Mouse (Mus musculus) neural tube, embryonic 11.5 days (tissue): ENCODE measurements at regions not wholly inside any gene's neighbourhood (a gene's known extent, or its start where the extent isn't known, plus 50 kb on each side); places are given as distances from the start of the nearest gene placed in this dataset.

Experiments
- ATAC-seq: fragments of 200-750 bp; cut with Nextera tagmentation; 2 replicates; pipeline ENCODE4 v1.8.0; 2017; ENCODE audit warnings: moderate number of reproducible peaks, mild to moderate bottlenecking, moderate TSS enrichment, moderate library complexity; ENCODE audit not compliant: insufficient read depth, low FRiP score, low TSS enrichment
- DNase-seq: peaks from one replicate; pipeline ENCODE4 v3.0.0-alpha.2; 2015; ENCODE audit warnings: low spot score
- H3K27ac ChIP-seq: fragments of 300-500 bp; sonication (generic); 2 replicates; pipeline ENCODE4 v1.5.1; 2014; ENCODE audit warnings: low read depth, mild to moderate bottlenecking, low read length
- H3K27me3 ChIP-seq: fragments of 300-500 bp; sonication (generic); 2 replicates; pipeline ENCODE4 v1.6.1; 2014; ENCODE audit warnings: mild to moderate bottlenecking, low read length, mixed read lengths; ENCODE audit not compliant: control insufficient read depth, insufficient read depth
- H3K36me3 ChIP-seq: fragments of 300-500 bp; sonication (generic); 2 replicates; pipeline ENCODE4 v1.6.1; 2014; ENCODE audit warnings: mild to moderate bottlenecking, low read length, moderate library complexity, mixed read lengths; ENCODE audit not compliant: control insufficient read depth, insufficient read depth
- H3K4me1 ChIP-seq: fragments of 300-500 bp; sonication (generic); 2 replicates; pipeline ENCODE4 v1.6.1; 2014; ENCODE audit warnings: low read length, mixed read lengths; ENCODE audit not compliant: control insufficient read depth, insufficient read depth
- H3K4me2 ChIP-seq: fragments of 300-500 bp; sonication (generic); 2 replicates; pipeline ENCODE4 v1.6.1; 2014; ENCODE audit warnings: low read depth, mild to moderate bottlenecking, moderate library complexity
- H3K4me3 ChIP-seq: fragments of 300-500 bp; sonication (generic); 2 replicates; pipeline ENCODE4 v1.5.1; 2014; ENCODE audit warnings: low read depth, low read length
- H3K9ac ChIP-seq: fragments of 300-500 bp; sonication (generic); 2 replicates; pipeline ENCODE4 v1.6.1; 2014; ENCODE audit warnings: mild to moderate bottlenecking, low read length
- H3K9me3 ChIP-seq: fragments of 300-500 bp; sonication (generic); 2 replicates; pipeline ENCODE4 v1.6.1; 2016; ENCODE audit warnings: low read length; ENCODE audit not compliant: control insufficient read depth
- WGBS: fragments of 180-500 bp; shearing (Covaris S2); extraction: QIAGEN DNeasy Blood & Tissue Kit; methylation state at CpG from one replicate; pipeline ENCODE4 v1.1.7; 2014; 5-methylcytosine and 5-hydroxymethylcytosine counted together

- Histone ChIP-seq H3K27ac (no peak overlapping the region), H3K9me3 (no peaks in the 10 kb centered on the region), H3K4me3 (no peak overlapping the region), H3K9ac (no peak overlapping the region), H3K4me2 (no peak overlapping the region), H3K4me1 (no peaks in the 10 kb centered on the region), H3K36me3 (no peaks in the 10 kb centered on the region), H3K27me3 (no peaks in the 10 kb centered on the region)
- 89% methylated on average over 1 of the region's 1 CpGs for WGBS
- no peak for ATAC-seq
- no peak for DNase-seq
Measured at GRCm38 (mm10) chr1:151098763-151099162, 83.6 kb upstream of the Gm47985 start.

GRCm38 (mm10) chr1:151100565-151101483, 81.5 kb upstream of the Gm47985 start:
- Histone ChIP-seq H3K9ac (no peak overlapping the region), H3K27me3 (no peaks in the 10 kb centered on the region), H3K36me3 (no peaks in the 10 kb centered on the region), H3K4me1 (no peaks in the 10 kb centered on the region), H3K4me2 (no peak overlapping the region), H3K9me3 (no peaks in the 10 kb centered on the region), H3K4me3 (no peak overlapping the region), H3K27ac (no peak overlapping the region)
- DNase-seq (no peak), ATAC-seq (peak; percentile 21; the same call in 1 of the 2 replicates)
- 65% methylated on average over 12 of the region's 12 CpGs for WGBS

GRCm38 (mm10) chr1:151101516-151101915, 80.8 kb upstream of the Gm47985 start:
- no peak for DNase-seq

DNA sequence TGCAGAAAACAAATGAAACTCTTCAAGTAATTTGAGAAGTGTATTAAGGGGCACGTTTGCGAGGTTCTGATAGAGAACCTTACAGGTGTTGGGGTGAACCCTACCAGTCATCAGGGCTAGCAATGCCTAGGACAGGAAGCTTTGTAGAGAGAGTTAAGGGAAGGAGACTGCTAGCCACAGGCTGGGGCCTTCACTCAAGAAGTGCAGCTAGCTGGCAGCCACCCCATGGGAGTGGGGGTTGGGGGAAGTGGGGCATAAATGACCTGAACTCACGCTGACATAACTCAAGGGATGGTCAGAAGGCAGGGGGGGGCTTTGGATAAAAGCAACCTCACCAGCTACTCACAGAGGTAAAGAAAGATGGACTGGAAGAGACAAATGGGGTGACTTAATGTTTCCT, 80.3 kb upstream of the Gm47985 start:
- ATAC-seq: no peak
- Histone ChIP-seq H3K4me3 (no peak overlapping the region), H3K36me3 (no peaks in the 10 kb centered on the region), H3K27ac (no peak overlapping the region), H3K4me1 (no peaks in the 10 kb centered on the region), H3K9ac (no peak overlapping the region), H3K4me2 (no peak overlapping the region), H3K27me3 (no peaks in the 10 kb centered on the region), H3K9me3 (no peaks in the 10 kb centered on the region)
- 69% methylated on average over 3 of the region's 3 CpGs for WGBS
- DNase-seq: no peak

More at GRCm38 (mm10) chr1:151101516-151101915, 80.8 kb upstream of the Gm47985 start:
- H3K27ac ChIP-seq: no peak overlapping the region
- H3K9ac ChIP-seq: no peak overlapping the region
- no peak overlapping the region for H3K4me2 ChIP-seq
- H3K4me3 ChIP-seq: no peak overlapping the region
- WGBS: 85% methylated on average over 1 of the region's 1 CpGs
- no peak for ATAC-seq
- H3K9me3 ChIP-seq: no peaks in the 10 kb centered on the region
- no peaks in the 10 kb centered on the region for H3K27me3 ChIP-seq
- no peaks in the 10 kb centered on the region for H3K4me1 ChIP-seq
- no peaks in the 10 kb centered on the region for H3K36me3 ChIP-seq

DNA sequence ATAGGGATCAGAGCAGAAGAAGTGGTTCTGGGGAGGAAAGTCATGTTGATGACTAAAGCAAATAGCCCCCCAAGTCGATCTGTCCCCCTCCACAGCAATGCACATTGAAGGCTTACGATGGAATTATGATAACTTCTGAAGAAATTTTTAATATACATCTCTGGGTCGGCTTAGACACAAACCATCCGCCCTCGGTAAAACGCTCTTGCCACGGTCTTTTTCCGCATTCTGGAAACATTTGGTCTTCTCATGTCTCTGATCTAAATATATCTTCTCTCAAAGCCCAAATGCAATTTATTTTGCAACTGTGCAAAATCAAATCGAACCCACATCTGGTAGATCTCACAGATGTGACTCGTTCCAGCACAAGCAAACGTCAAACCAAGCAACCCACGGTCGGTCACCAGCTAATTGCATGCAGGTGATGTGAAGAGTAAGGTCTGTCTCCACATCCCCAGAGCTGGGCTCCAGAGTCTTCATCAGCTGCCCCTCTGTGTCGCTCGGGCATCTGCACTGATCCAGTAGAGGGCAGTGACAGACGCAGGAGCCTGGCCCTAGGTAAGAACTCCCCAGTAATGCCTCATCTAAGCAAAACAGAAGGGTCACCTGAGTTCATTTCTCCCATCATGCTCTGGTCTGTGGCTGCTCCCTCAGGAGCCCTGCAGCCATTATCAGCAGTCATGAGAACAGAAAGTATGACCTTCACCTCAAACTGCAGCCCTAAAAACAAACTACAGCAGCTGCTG, 79.5 kb upstream of the Gm47985 start:
- no peak overlapping the region for H3K4me2 ChIP-seq
- no peaks in the 10 kb centered on the region for H3K9me3 ChIP-seq
- 80% methylated on average over 16 of the region's 16 CpGs for WGBS
- DNase-seq (no peak), ATAC-seq (no peak)
- no peaks in the 10 kb centered on the region for H3K27me3 ChIP-seq
- no peaks in the 10 kb centered on the region for H3K36me3 ChIP-seq
- no peak overlapping the region for H3K9ac ChIP-seq
- no peak overlapping the region for H3K4me3 ChIP-seq
- no peak overlapping the region for H3K27ac ChIP-seq
- H3K4me1 ChIP-seq: no peaks in the 10 kb centered on the region

DNA sequence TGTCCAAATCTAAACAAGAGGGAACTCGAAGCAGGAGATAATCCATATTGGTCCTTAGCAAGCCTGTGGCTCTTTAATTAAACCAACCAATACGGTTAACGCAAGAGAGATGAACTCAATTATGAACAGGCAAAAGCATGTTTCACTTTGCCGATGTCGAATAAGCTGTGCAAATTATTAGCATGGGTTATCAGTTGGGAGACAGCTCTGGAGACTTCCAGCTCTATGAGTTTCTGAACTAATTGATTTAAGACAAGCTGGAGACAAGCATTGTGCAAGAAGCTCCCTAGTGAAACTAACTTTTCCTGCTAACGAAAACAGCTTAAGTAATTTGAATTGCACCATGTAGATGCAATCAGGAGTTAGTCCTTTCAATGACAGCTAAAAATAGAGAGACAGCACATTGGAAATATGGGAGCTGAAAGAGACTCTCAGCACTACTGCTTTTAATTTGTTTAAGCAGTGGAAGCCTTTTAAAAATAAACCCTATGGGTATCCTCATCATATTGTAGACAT, 78.8 kb upstream of the Gm47985 start:
- Histone ChIP-seq H3K27me3 (no peaks in the 10 kb centered on the region), H3K27ac (no peak overlapping the region), H3K4me2 (no peak overlapping the region), H3K9me3 (no peaks in the 10 kb centered on the region), H3K4me3 (no peak overlapping the region), H3K4me1 (no peaks in the 10 kb centered on the region), H3K9ac (no peak overlapping the region), H3K36me3 (no peaks in the 10 kb centered on the region)
- WGBS: 85% methylated on average over 6 of the region's 6 CpGs
- DNase-seq: no peak
- ATAC-seq: no peak

DNA sequence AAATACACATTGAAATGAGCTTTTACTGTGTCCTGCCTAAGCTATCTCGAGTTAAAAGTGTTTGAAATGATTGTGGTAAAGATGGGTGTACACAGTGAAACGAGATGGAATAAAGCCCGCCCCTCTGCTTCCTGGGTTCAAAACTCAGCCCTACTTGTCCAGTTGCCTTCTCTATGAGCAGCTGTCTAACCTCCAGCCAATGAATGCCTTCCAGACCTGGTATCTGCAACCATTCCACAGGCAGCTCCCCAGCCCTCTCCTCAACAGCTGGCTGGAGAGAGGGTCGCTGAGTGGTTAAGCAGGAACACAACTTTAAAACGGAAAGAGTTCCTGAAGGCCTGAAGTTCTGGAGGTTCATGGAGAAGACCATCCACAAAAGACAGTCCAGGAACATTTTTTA, 78.0 kb upstream of the Gm47985 start:
- no peak overlapping the region for H3K4me2 ChIP-seq
- H3K36me3 ChIP-seq: no peaks in the 10 kb centered on the region
- H3K4me1 ChIP-seq: no peaks in the 10 kb centered on the region
- DNase-seq (no peak), ATAC-seq (no peak)
- H3K9ac ChIP-seq: no peak overlapping the region
- no peaks in the 10 kb centered on the region for H3K9me3 ChIP-seq
- 92% methylated on average over 5 of the region's 5 CpGs for WGBS
- H3K27me3 ChIP-seq: no peaks in the 10 kb centered on the region
- no peak overlapping the region for H3K4me3 ChIP-seq
- no peak overlapping the region for H3K27ac ChIP-seq

DNA sequence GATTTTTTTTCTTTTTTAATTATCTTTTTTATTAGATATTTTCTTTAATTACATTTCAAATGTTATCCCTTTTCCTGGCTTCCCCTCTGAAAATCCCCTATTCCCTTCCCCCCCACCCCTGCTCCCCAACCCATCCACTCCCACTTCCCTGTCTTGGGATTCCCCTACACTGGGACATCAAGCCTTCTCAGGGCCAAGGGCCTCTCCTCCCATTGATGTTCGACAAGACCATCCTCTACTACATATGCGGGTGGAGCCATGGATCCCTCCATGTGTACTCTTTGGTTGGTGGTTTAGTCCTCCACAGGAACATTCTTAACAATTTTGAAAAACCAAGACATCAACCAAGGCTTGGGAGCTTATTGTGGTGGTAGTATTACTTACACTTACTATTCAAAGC, 77.5 kb upstream of the Gm47985 start:
- Histone ChIP-seq H3K27ac (no peak overlapping the region), H3K9ac (no peak overlapping the region), H3K9me3 (no peaks in the 10 kb centered on the region), H3K27me3 (no peaks in the 10 kb centered on the region), H3K4me2 (no peak overlapping the region), H3K36me3 (no peaks in the 10 kb centered on the region), H3K4me1 (no peaks in the 10 kb centered on the region), H3K4me3 (no peak overlapping the region)
- 96% methylated on average over 2 of the region's 2 CpGs for WGBS
- DNase-seq: no peak
- ATAC-seq: no peak
